Comparison of ENCODE assay signal across 31 mouse cellular contexts in genomic region chr11:42566023-42566422, GRCm38 (mm10).
"Had no signal": no experiment of that assay in that cellular context is flagged by ENCODE, and none has a peak within 500 bp of the region (broad histone marks: within the 10 kb centered on the region; RNA-seq: fewer than 3 reads in every experiment).

No protein-coding gene starts in this region.

- H3K27ac ChIP-seq: limb, embryonic 10.5 days; limb, embryonic 12.5 days; limb, embryonic 13.5 days; limb, embryonic 15.5 days; liver, embryonic 12.5 days; liver, embryonic 13.5 days; liver, embryonic 14.5 days; liver, embryonic 15.5 days; lung, embryonic 15.5 days; macrophage; midbrain, embryonic 10.5 days; midbrain, embryonic 12.5 days; midbrain, embryonic 13.5 days; midbrain, embryonic 15.5 days; neural tube, embryonic 12.5 days; neural tube, embryonic 13.5 days had no signal

- DNase-seq: left cerebral cortex, postnatal 4 days; liver; liver, embryonic 13.5 days; liver, postnatal 0 days; lung, adult 18-20 months; lung, adult 2 months; lung, embryonic 14.5 days; lung, postnatal 10 days; lung, postnatal 14 days; lung, postnatal 36 days; lung, postnatal 4 days; midbrain, embryonic 14.5 days had no signal

- H3K4me3 ChIP-seq: limb, embryonic 10.5 days; limb, embryonic 12.5 days; limb, embryonic 13.5 days; limb, embryonic 15.5 days; liver, embryonic 12.5 days; liver, embryonic 13.5 days; liver, embryonic 15.5 days; lung, embryonic 15.5 days; megakaryocyte, embryonic 14.5 days; midbrain, embryonic 10.5 days; midbrain, embryonic 12.5 days; midbrain, embryonic 13.5 days; midbrain, embryonic 15.5 days; myocyte; neural tube, embryonic 12.5 days; neural tube, embryonic 13.5 days had no signal

- ATAC-seq: liver, embryonic 12.5 days; liver, postnatal 0 days; lung, postnatal 0 days; midbrain, embryonic 15.5 days; midbrain, embryonic 16.5 days had no signal

- H3K4me1 ChIP-seq: limb, embryonic 10.5 days; limb, embryonic 12.5 days; limb, embryonic 13.5 days; limb, embryonic 15.5 days; liver, embryonic 12.5 days; liver, embryonic 13.5 days; liver, embryonic 15.5 days; lung, embryonic 15.5 days; megakaryocyte, embryonic 14.5 days; neural tube, embryonic 12.5 days; neural tube, embryonic 13.5 days had no signal
